24 mouse cellular contexts compared by ENCODE assay signal in the genomic region with DNA sequence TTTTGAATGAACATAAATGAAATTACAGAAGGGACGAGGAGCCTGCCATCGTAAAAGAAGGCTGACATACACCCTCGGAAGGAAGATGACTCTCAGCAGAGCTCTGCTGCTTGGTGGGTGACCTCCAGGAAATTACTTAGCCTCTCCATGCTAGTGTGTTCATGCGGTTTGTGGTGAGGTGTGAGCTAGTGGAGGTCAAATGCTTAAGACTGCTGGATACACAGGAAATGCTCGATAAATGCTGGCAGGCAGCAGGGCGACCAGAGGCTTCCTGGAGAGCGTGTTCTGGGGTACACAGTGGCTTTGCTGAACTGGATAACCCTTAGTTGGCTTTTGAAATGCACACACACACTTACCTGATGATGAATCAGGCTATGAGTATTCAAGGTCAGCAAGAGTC. TPM values are rescaled to one million over a fixed set of nuclear protein-coding genes. Genes with fewer than 3 reads are reported as not detected.
DNase-seq lines count a peak whose midpoint lies in the region; ATAC-seq lines count a peak whose summit lies in the region.
"Had no signal": no experiment of that assay in that cellular context is flagged by ENCODE, and none has a peak within 500 bp of the region (broad histone marks: within the 10 kb centered on the region; RNA-seq: fewer than 3 reads in every experiment).

No protein-coding gene starts in this region.

- peak overlapping the region; percentile 2 for H3K4me3 ChIP-seq in megakaryocyte, embryonic 14.5 days (replicated peaks)
- H3K4me3 ChIP-seq: forebrain, embryonic 10.5 days; forebrain, embryonic 13.5 days; heart, embryonic 12.5 days; heart, embryonic 15.5 days had no signal

- no peak for ATAC-seq in megakaryocyte, adult 5-6 weeks (ENCODE audit: poor library complexity, severe bottlenecking)
- peak; percentile 80 for ATAC-seq in common myeloid progenitor, adult 5-6 weeks (replicated peaks; ENCODE audit: low read depth, poor library complexity, severe bottlenecking)
- ATAC-seq in megakaryocyte progenitor cell, adult 5-6 weeks (replicated peaks; ENCODE audit: poor library complexity) = peak; percentile 29; the same call in 1 of the 2 replicates
- ATAC-seq: forebrain, embryonic 13.5 days; forebrain, embryonic 16.5 days; hindbrain, postnatal 0 days; inflammation-experienced regulatory T-cells, adult 6 months; Patski had no signal

- peaks cover 27% of the 10 kb centered on the region for H3K36me3 ChIP-seq in megakaryocyte, embryonic 14.5 days (replicated peaks; ENCODE audit: low read length)
- H3K36me3 ChIP-seq: heart, embryonic 15.5 days had no signal

- H3K4me1 ChIP-seq in megakaryocyte, embryonic 14.5 days = peaks cover 27% of the 10 kb centered on the region
- H3K4me1 ChIP-seq: forebrain, embryonic 10.5 days; forebrain, embryonic 13.5 days; heart, embryonic 12.5 days; heart, embryonic 15.5 days had no signal

- no peak for DNase-seq in testis, postnatal 10 days (ENCODE audit: low spot score)
- no peak for DNase-seq in kidney, adult 18-20 months
- DNase-seq: adrenal gland, postnatal 10 days; cerebellum, adult 11-12 months; cerebellum, adult 8-10 months; cerebellum, postnatal 10 days; cerebellum, postnatal 36 days; gastrocnemius, postnatal 10 days; gastrocnemius, postnatal 36 days; heart, postnatal 10 days; heart, postnatal 36 days had no signal

- peaks cover 8% of the 10 kb centered on the region; the same call in 1 of the 2 replicates for H3K9me3 ChIP-seq in megakaryocyte, embryonic 14.5 days
- H3K9me3 ChIP-seq: forebrain, embryonic 10.5 days; forebrain, embryonic 13.5 days; heart, embryonic 12.5 days; heart, embryonic 15.5 days had no signal

- H3K27me3 ChIP-seq in megakaryocyte, embryonic 14.5 days (replicated peaks) = peaks cover 30% of the 10 kb centered on the region
- H3K27me3 ChIP-seq: forebrain, embryonic 13.5 days; heart, embryonic 12.5 days; heart, embryonic 15.5 days; Patski had no signal

RNA-seq across cellular contexts. Expression of a gene that starts 13.5 kb away (rescaled TPM):
- not detected in 2 replicates for polyA plus RNA-seq in megakaryocyte, embryonic 14.5 days (2012; ENCODE audit: insufficient read depth, low replicate concordance)
- total RNA-seq in megakaryocyte, adult 5-6 weeks (2015) = 3.7 and 7.0 TPM in 2 replicates
- total RNA-seq in megakaryocyte, adult 5-6 weeks (2017) = 5.1 and 5.3 TPM in 2 replicates
- total RNA-seq in common myeloid progenitor, adult 5-6 weeks (2017) = 1.8 and 2.1 TPM in 2 replicates
- 3.4 and 3.5 TPM in 2 replicates for total RNA-seq in megakaryocyte progenitor cell, adult 5-6 weeks (2015)
- 2.9 and 4.0 TPM in 2 replicates for total RNA-seq in megakaryocyte progenitor cell, adult 5-6 weeks (2017)
- total RNA-seq: gastrocnemius, adult 18-20 months; gastrocnemius, postnatal 36 days; heart, postnatal 36 days had no signal
- polyA plus RNA-seq: inflammation-experienced regulatory T-cells, adult 6 months had no signal

RNA-seq across cellular contexts. Expression of a gene that starts 40.3 kb away (rescaled TPM):
- 0.38 and 2.9 TPM in 2 replicates for polyA plus RNA-seq in megakaryocyte, embryonic 14.5 days (2012; ENCODE audit: insufficient read depth, low replicate concordance)
- total RNA-seq in megakaryocyte, adult 5-6 weeks (2015) = 0.20 and 0.87 TPM in 2 replicates
- total RNA-seq in megakaryocyte, adult 5-6 weeks (2017) = 0.12 and 1.2 TPM in 2 replicates
- total RNA-seq in common myeloid progenitor, adult 5-6 weeks (2017) = 2.8 and 2.9 TPM in 2 replicates
- total RNA-seq in megakaryocyte progenitor cell, adult 5-6 weeks (2015) = 0.61 and 1.5 TPM in 2 replicates
- total RNA-seq in megakaryocyte progenitor cell, adult 5-6 weeks (2017) = 0.92 and 1.4 TPM in 2 replicates

RNA-seq across cellular contexts. Expression of a gene that starts 40.5 kb away (rescaled TPM):
- polyA plus RNA-seq in megakaryocyte, embryonic 14.5 days (2012; ENCODE audit: insufficient read depth, low replicate concordance) = 122 and 127 TPM in 2 replicates
- total RNA-seq in megakaryocyte, adult 5-6 weeks (2015) = 9.9 and 12.9 TPM in 2 replicates
- total RNA-seq in megakaryocyte, adult 5-6 weeks (2017) = 45.0 and 52.0 TPM in 2 replicates
- total RNA-seq in common myeloid progenitor, adult 5-6 weeks (2017) = 46.7 and 51.4 TPM in 2 replicates
- total RNA-seq in megakaryocyte progenitor cell, adult 5-6 weeks (2015) = 13.8 and 19.0 TPM in 2 replicates
- total RNA-seq in megakaryocyte progenitor cell, adult 5-6 weeks (2017) = 47.9 and 65.2 TPM in 2 replicates

RNA-seq across cellular contexts. Expression of a gene that starts 52.2 kb away (rescaled TPM):
- polyA plus RNA-seq in megakaryocyte, embryonic 14.5 days (2012; ENCODE audit: insufficient read depth, low replicate concordance) = 60.9 and 120 TPM in 2 replicates
- total RNA-seq in megakaryocyte, adult 5-6 weeks (2015) = 161 and 184 TPM in 2 replicates
- 81.2 and 82.1 TPM in 2 replicates for total RNA-seq in megakaryocyte, adult 5-6 weeks (2017)
- 92.2 and 93.2 TPM in 2 replicates for total RNA-seq in common myeloid progenitor, adult 5-6 weeks (2017)
- total RNA-seq in megakaryocyte progenitor cell, adult 5-6 weeks (2015) = 197 and 207 TPM in 2 replicates
- total RNA-seq in megakaryocyte progenitor cell, adult 5-6 weeks (2017) = 85.1 and 112 TPM in 2 replicates
